Mouse (Mus musculus) C2C12 (cell line): Measurements from ENCODE around the gene Spire2. TPM values are rescaled to one million over a fixed set of nuclear protein-coding genes. Genes with fewer than 3 reads are reported as not detected.
"Not testable (repeated sequence)": the region's sequence is repeated elsewhere in the genome, so short reads cannot be mapped to it uniquely, and the experiment has no call there.

Experiments
- H3K27me3 ChIP-seq: one replicate; pipeline ENCODE4 v1.6.1; 2011; ENCODE audit not compliant: control insufficient read depth, insufficient read depth, insufficient read length
- H3K36me3 ChIP-seq: one replicate; pipeline ENCODE4 v1.6.1; 2011; ENCODE audit not compliant: control insufficient read depth, insufficient read depth
- H3K4me3 ChIP-seq: one replicate; pipeline ENCODE4 v1.5.1; 2011; ENCODE audit warnings: mild to moderate bottlenecking, control low read depth; ENCODE audit not compliant: poor library complexity, insufficient read depth, severe bottlenecking
- H3K79me2 ChIP-seq: one replicate; pipeline ENCODE4 v1.6.1; 2011; ENCODE audit not compliant: control insufficient read depth, insufficient read depth
- H3K79me3 ChIP-seq: one replicate; pipeline ENCODE4 v1.6.1; 2011; ENCODE audit warnings: low read depth, control low read depth
- H3ac ChIP-seq: one replicate; pipeline ENCODE3; 2011; ENCODE audit warnings: low read depth; ENCODE audit not compliant: control insufficient read depth, insufficient read length
- CEBPB ChIP-seq: IDR thresholded peaks from one replicate; pipeline ENCODE4 v1.6.1; 2011; ENCODE audit warnings: low read depth, mild to moderate bottlenecking, control low read depth, moderate library complexity
- CTCF ChIP-seq: IDR thresholded peaks from one replicate; pipeline ENCODE4 v1.5.1; 2011; ENCODE audit not compliant: control insufficient read depth, insufficient read depth, insufficient read length
- FOSL1 ChIP-seq: IDR thresholded peaks from one replicate; pipeline ENCODE4 v1.8.0; 2011; ENCODE audit warnings: mild to moderate bottlenecking, low read length; ENCODE audit not compliant: poor library complexity, insufficient read depth, severe bottlenecking
- MAX ChIP-seq: IDR thresholded peaks from one replicate; pipeline ENCODE4 v1.6.1; 2011; ENCODE audit warnings: mild to moderate bottlenecking, control low read depth
- MYOD1 ChIP-seq: IDR thresholded peaks from one replicate; pipeline ENCODE4 v1.6.1; 2011; ENCODE audit warnings: low read depth; ENCODE audit not compliant: control insufficient read depth, insufficient read length
- MYOG ChIP-seq: IDR thresholded peaks from one replicate; pipeline ENCODE4 v1.6.1; 2011; ENCODE audit not compliant: control insufficient read depth, insufficient read length; ENCODE audit errors: extremely low read depth
- USF1 ChIP-seq: IDR thresholded peaks from one replicate; pipeline ENCODE4 v1.6.1; 2011; ENCODE audit warnings: low read depth, mild to moderate bottlenecking, control low read depth, moderate library complexity
- long read RNA-seq, 2 experiments: library from polyadenylated mRNA; unstranded; transcript quantifications; one replicate each; pipeline ENCODE4 v2.0.0; 2019 to 2020
- polyA plus RNA-seq: library from polyadenylated mRNA; unstranded; fragments of >200 nt; fragmentation: generic; extraction: Trizol; gene quantifications from one replicate; pipeline ENCODE4 v1.2.1, GENCODE M21; 2012; ENCODE audit warnings: missing spikeins

Spire2 gene
- 5.1 TPM for polyA plus RNA-seq
- long read RNA-seq, experiment 1, partial matches to known transcripts, result 1 of 1 reads
- long read RNA-seq, experiment 1, other reads (novel, unspliced or antisense), result 0 of 1 reads
- long read RNA-seq, experiment 2, partial matches to known transcripts, result 1 of 6 reads
- long read RNA-seq, experiment 2, other reads (novel, unspliced or antisense), result 1 of 6 reads

- H3K4me3 ChIP-seq, result peak within 1 kb of the TSS; percentile 43
- H3K79me2 ChIP-seq, result no peaks in the 10 kb centered on the region
- no peaks in the 10 kb centered on the region for H3K27me3 ChIP-seq
- H3ac ChIP-seq, result peak within 1 kb of the TSS; percentile 74
- H3K36me3 ChIP-seq, result no peaks in the 10 kb centered on the region
- H3K79me3 ChIP-seq, result peaks cover 3% of the 10 kb centered on the region
- TF ChIP-seq MYOG (no peak), FOSL1 (no peak), MYOD1 (no peak), CEBPB (no peak), MAX (peak; percentile 41), USF1 (no peak)
These were observed at the start of gene Spire2 for GRCm38 (mm10) chr8:123332262-123333090. Gene Spire2, plus strand, starts transcription at chr8:123332713.

- H3K79me2 ChIP-seq, H3ac ChIP-seq, H3K36me3 ChIP-seq, H3K79me3 ChIP-seq, H3K27me3 ChIP-seq, H3K4me3 ChIP-seq: not testable (repeated sequence)
These were observed 49.5 kb upstream of the Spire2 start for GRCm38 (mm10) chr8:123282994-123283393.

DNA sequence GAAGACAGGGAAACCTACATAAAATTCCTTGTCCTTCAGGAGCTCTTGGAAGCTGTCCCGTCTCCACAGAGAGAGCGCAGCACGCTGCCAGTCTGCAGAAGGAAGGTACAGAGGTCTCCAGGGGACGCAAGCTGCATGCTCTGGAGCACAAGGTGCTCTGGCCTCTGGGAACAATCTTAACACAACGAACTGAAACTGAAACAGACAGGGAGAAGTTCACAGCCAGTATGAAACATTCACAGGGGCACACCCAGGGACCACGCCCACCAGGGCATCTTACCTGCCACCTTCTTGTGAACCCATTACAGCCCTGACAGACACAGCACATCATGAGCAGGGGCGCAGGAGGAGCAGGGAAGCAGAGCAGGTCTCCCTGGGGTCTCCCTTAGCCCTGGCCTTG is 48.5 kb upstream of the Spire2 start:
- Histone ChIP-seq H3K4me3 (no peak overlapping the region), H3K36me3 (peaks cover 7% of the 10 kb centered on the region), H3K79me2 (no peaks in the 10 kb centered on the region), H3ac (no peak overlapping the region), H3K79me3 (no peaks in the 10 kb centered on the region), H3K27me3 (no peaks in the 10 kb centered on the region)
- TF ChIP-seq MYOG (no peak), MYOD1 (no peak), CTCF (no peak), MAX (no peak), FOSL1 (no peak)

- Histone ChIP-seq H3K79me3 (no peaks in the 10 kb centered on the region), H3K79me2 (no peaks in the 10 kb centered on the region), H3K4me3 (no peak overlapping the region), H3ac (no peak overlapping the region), H3K27me3 (no peaks in the 10 kb centered on the region), H3K36me3 (peaks cover 7% of the 10 kb centered on the region)
- TF ChIP-seq MYOD1, result no peak
- TF ChIP-seq FOSL1, result no peak
- TF ChIP-seq USF1, result no peak
- TF ChIP-seq CEBPB, result no peak
- TF ChIP-seq CTCF, result no peak
- TF ChIP-seq MAX, result no peak
- no peak for TF ChIP-seq MYOG
These were observed 48.0 kb upstream of the Spire2 start for GRCm38 (mm10) chr8:123284493-123284892.

DNA sequence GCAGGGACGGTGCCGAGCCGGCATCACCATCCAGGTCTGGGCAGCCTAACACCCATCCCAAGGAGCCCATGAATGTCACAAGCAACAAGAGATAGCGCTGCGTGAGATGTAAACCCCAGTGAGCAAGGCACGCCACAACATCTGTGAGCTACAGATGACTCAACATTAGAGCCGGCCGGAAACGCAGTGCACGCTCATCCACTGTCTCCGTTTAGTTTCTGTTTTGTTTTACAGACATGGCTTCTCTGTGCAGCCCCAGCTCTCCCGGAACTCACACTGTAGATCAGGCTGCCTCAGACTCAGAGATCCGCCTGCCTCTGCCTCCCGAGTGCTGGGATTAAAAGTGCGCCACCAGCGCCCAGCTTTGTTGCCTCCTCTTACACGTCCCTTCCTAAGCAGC is 45.2 kb upstream of the Spire2 start:
- H3K4me3 ChIP-seq, result no peak overlapping the region
- TF ChIP-seq CEBPB, result no peak
- no peak for TF ChIP-seq MAX
- TF ChIP-seq MYOG, result no peak
- no peak for TF ChIP-seq CTCF
- no peak for TF ChIP-seq MYOD1
- TF ChIP-seq FOSL1, result no peak
- no peak for TF ChIP-seq USF1
- H3K79me3 ChIP-seq, result no peaks in the 10 kb centered on the region
- H3K27me3 ChIP-seq, result no peaks in the 10 kb centered on the region
- peaks cover 6% of the 10 kb centered on the region for H3K36me3 ChIP-seq
- H3ac ChIP-seq, result no peak overlapping the region
- H3K79me2 ChIP-seq, result no peaks in the 10 kb centered on the region

GRCm38 (mm10) chr8:123290166-123290565 is 42.3 kb upstream of the Spire2 start:
- no peaks in the 10 kb centered on the region for H3K79me2 ChIP-seq
- no peak overlapping the region for H3ac ChIP-seq
- peak; percentile 11 for TF ChIP-seq CTCF
- TF ChIP-seq USF1, result no peak
- no peak overlapping the region for H3K4me3 ChIP-seq
- no peaks in the 10 kb centered on the region for H3K27me3 ChIP-seq
- H3K36me3 ChIP-seq, result no peaks in the 10 kb centered on the region
- H3K79me3 ChIP-seq, result no peaks in the 10 kb centered on the region
